Mouse (Mus musculus): ENCODE measurements around the gene Pax5.

The Pax5 gene

GRCm38 (mm10) chr4:44482851-44483250, 227.4 kb downstream of the Pax5 start:
- no peak for DNase-seq (ENCODE audit: low read depth in 1 of 2, low spot score in 2 of 2)

GRCm38 (mm10) chr4:44479755-44480154, 230.5 kb downstream of the Pax5 start:
- DNase-seq (ENCODE audit: low read depth in 1 of 2, low spot score in 2 of 2) = no peak

Measured in monocyte, adult 2 months (primary cell).